Mouse (Mus musculus) liver, embryonic 11.5 days (tissue): ENCODE data around the gene Sass6. TPM values are rescaled to one million over a fixed set of nuclear protein-coding genes. Genes with fewer than 3 reads are reported as not detected.
A peak's percentile ranks its signal among the peaks of the same experiment; 100 is the strongest.
"Not testable (repeated sequence)": the region's sequence is repeated elsewhere in the genome, so short reads cannot be mapped to it uniquely, and the experiment has no call there.

Source experiments
- ATAC-seq: fragments of 200-750 bp; cut with Nextera tagmentation; replicated peaks from 2 replicates; pipeline ENCODE4 v1.8.0; 2017; ENCODE audit warnings: moderate number of reproducible peaks, mild to moderate bottlenecking, moderate TSS enrichment, moderate library complexity; ENCODE audit not compliant: low FRiP score
- DNase-seq: peaks from one replicate; pipeline ENCODE4 v3.0.0-alpha.2; 2017; ENCODE audit warnings: low spot score
- H3K27ac ChIP-seq: fragments of 300-500 bp; sonication (generic); 2 replicates; pipeline ENCODE4 v1.5.1; 2014; ENCODE audit warnings: mild to moderate bottlenecking, low read depth, low read length, control low read depth
- H3K27me3 ChIP-seq: fragments of 300-500 bp; sonication (generic); replicated peaks from 2 replicates; pipeline ENCODE4 v1.6.1; 2014; ENCODE audit warnings: low read length, mixed read lengths; ENCODE audit not compliant: control insufficient read depth, insufficient read depth
- H3K36me3 ChIP-seq: fragments of 300-500 bp; sonication (generic); 2 replicates; pipeline ENCODE4 v1.6.1; 2014; ENCODE audit warnings: mild to moderate bottlenecking, low read length, moderate library complexity, mixed read lengths; ENCODE audit not compliant: control insufficient read depth, insufficient read depth
- H3K4me1 ChIP-seq: fragments of 300-500 bp; sonication (generic); replicated peaks from 2 replicates; pipeline ENCODE4 v1.6.1; 2014; ENCODE audit warnings: low read length, mixed read lengths; ENCODE audit not compliant: control insufficient read depth, insufficient read depth
- H3K4me2 ChIP-seq: fragments of 300-500 bp; sonication (generic); 2 replicates; pipeline ENCODE4 v1.6.1; 2014; ENCODE audit warnings: mild to moderate bottlenecking, control low read depth, moderate library complexity
- H3K4me3 ChIP-seq: fragments of 300-500 bp; sonication (generic); 2 replicates; pipeline ENCODE4 v1.5.1; 2014; ENCODE audit warnings: low read depth, low read length, control low read depth
- H3K9ac ChIP-seq: fragments of 300-500 bp; sonication (generic); 2 replicates; pipeline ENCODE4 v1.6.1; 2014; ENCODE audit warnings: low read depth, low read length, control low read depth
- H3K9me3 ChIP-seq: fragments of 300-500 bp; sonication (generic); 2 replicates; pipeline ENCODE4 v1.6.1; 2016; ENCODE audit warnings: low read length, inconsistent platforms, mixed read lengths; ENCODE audit not compliant: control insufficient read depth
- WGBS: fragments of 180-500 bp; shearing (Covaris S2); extraction: QIAGEN DNeasy Blood & Tissue Kit; methylation state at CpG from one replicate; pipeline ENCODE4 v1.1.7; 2014; 5-methylcytosine and 5-hydroxymethylcytosine counted together
- polyA plus RNA-seq: library from polyadenylated mRNA; unstranded; fragments of >200 nt; fragmentation: Nextera tagmentation; extraction: Ambion mirVana; gene quantifications from 2 replicates; pipeline ENCODE4 v1.2.1, GENCODE M21; 2014

Sass6 gene
- 30.4 and 32.4 TPM in 2 replicates for polyA plus RNA-seq

DNA sequence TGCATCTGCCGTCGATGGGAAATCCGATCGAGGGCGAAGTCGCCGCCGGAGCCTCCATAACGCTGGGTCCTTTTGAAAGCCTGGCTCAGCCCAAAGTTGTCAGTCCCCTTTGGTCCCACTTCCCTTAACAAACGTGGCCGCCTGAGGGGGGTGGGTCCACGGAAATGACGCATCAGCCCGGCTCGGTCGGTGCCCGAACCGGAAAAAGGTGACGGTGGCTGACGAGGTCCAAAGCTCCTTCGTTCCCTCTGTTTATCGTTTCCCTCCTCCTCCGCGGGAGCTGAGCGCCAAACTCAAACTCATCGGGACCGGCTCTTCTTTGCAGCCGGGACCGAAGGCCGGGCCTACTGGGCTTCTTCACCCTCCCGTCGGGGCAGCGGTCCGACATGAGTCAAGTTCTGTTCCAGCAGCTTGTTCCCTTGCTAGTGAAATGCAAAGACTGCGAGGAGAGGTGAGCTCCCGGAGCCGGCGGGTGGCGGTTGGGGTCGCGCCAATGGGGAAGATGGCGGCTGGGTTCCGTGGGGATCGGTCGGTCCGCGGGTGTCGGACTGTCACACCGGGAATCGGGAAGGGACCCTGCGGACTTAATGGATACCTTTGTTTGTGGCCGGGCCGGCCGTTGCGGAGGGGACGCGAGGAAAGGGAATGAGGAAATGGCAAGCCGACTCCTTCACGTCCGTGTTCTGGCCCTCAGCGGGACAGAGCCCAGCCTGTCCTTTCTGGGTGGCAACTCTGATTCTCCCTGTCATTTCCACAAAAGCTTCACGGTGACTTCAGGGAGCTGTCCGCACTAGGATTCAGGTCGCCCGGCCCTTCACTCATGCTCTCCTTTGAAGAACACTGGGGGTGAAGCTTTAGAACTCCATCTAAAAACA lies at the start of gene Sass6:
Sass6 (plus strand) TSS at position 255 of the 875 bp plus-strand sequence.
- Histone ChIP-seq H3K9ac (peak within 1 kb of the TSS; percentile 91), H3K4me2 (peak within 1 kb of the TSS; percentile 77), H3K27ac (peak within 1 kb of the TSS; percentile 66), H3K36me3 (peaks cover 6% of the 10 kb centered on the region), H3K27me3 (no peaks in the 10 kb centered on the region), H3K4me1 (peaks cover 9% of the 10 kb centered on the region; the same call in 1 of the 2 replicates), H3K9me3 (no peaks in the 10 kb centered on the region), H3K4me3 (peak within 1 kb of the TSS; percentile 82)
- ATAC-seq = peak; percentile 94
- under 1% methylated on average over 65 of the region's 65 CpGs for WGBS
- DNase-seq = peak; percentile 95

DNA sequence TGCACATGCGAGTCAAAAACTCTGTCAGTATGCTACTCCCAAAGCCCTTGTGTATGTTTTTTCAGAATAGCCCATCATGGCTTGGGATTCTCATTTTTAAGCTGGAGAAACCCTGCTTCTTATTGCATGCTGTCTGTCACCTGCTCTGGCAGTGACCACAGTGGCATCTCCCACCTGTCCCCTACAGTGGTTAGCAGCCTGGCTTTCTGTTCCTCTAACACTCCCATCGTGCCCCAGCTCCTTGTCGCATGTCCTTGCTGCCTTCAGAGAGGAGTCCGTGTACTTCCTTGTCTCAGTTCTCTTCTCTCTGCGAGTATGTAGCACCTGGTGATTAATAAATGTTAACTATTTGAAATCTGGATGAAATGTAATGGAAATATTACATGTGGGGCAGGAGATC lies 47.4 kb upstream of the Sass6 start:
- Histone ChIP-seq H3K9ac (no peak overlapping the region), H3K27ac (no peak overlapping the region), H3K4me3 (no peak overlapping the region), H3K4me1 (peaks cover 1% of the 10 kb centered on the region; the same call in 1 of the 2 replicates), H3K4me2 (no peak overlapping the region), H3K36me3 (peaks cover 12% of the 10 kb centered on the region; the same call in 1 of the 2 replicates), H3K27me3 (no peaks in the 10 kb centered on the region), H3K9me3 (no peaks in the 10 kb centered on the region)
- ATAC-seq (no peak), DNase-seq (no peak)
- 83% methylated on average over 5 of the region's 5 CpGs for WGBS

DNA sequence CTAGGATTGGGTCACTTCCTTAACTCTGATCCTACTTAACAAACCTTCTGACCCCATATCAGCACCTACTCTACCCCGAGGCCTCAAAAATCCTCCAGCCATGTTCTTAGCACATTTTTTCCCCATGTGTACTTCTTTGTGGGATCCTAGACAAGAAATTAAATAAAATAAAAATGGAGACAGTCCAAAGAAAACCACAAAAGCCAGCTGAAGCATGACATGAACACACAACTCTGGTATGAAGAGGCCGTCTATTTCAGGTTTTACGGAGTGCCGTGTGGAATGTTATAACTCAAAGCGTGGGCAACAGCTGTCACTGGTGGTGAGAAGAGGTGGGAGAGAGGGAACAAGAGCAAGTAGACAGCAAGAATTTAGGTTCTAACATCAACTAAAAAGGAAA lies 43.4 kb upstream of the Sass6 start:
- Histone ChIP-seq H3K9ac (no peak overlapping the region), H3K27me3 (no peaks in the 10 kb centered on the region), H3K4me3 (no peak overlapping the region), H3K27ac (no peak overlapping the region), H3K36me3 (peaks cover 8% of the 10 kb centered on the region; the same call in 1 of the 2 replicates), H3K9me3 (no peaks in the 10 kb centered on the region), H3K4me2 (no peak overlapping the region), H3K4me1 (no peaks in the 10 kb centered on the region)
- 91% methylated on average over 5 of the region's 5 CpGs for WGBS
- DNase-seq (no peak), ATAC-seq (no peak)

DNA sequence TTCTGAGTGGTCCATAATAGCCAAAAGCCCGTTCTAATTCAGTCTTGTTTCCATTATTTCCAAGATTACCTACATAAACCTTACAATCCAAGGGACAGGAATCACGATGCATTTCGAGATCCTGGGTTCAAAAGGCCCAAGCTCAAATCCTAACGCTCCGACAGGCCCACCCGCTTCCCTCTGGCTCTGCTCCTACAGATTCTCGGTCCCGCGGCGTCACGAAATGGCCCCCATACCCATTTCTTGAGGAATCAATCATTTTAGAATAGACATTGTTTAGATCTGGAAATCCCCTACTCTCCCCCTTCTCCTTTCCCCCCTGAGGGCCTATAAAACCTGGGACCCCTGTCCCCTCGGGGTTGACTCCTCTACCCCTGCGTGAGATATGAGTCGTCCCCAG lies 33.5 kb upstream of the Sass6 start:
- H3K36me3 ChIP-seq, ATAC-seq, H3K4me3 ChIP-seq, H3K9ac ChIP-seq, H3K27ac ChIP-seq, H3K4me2 ChIP-seq, H3K27me3 ChIP-seq, H3K9me3 ChIP-seq, DNase-seq: not testable (repeated sequence)
- H3K4me1 ChIP-seq = peaks cover 12% of the 10 kb centered on the region
- 94% methylated on average over 13 of the region's 14 CpGs for WGBS

DNA sequence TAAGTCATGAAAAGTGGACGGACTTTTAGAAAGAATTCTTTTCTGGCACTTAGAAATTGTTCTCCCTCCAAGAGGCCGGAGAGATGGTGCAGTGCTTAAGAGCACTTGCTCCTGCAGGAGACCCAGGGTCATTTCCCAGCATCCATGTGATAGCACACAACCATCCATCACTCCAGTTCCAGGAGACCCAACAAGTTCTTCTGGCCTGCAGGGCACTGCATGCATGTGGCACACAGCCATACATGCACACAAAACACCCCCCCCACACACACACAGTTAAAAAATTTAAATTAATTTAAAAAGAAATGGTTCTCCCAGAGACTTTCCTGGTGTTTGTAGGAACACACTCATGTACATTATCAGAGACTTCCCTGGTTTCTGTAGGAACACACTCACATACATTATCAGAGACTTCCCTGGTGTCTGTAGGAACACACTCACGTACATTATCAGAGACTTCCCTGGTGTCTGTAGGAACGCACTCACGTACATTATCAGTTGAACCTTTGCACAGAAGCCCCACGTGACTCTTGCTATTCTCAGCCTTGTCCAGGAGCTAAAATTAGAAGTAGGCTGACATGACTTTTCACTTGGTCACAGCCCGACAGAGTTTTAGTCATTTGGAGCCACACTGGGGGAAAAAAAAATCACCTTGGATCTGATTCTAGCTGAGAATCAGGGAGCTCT lies 32.2 kb upstream of the Sass6 start, which contains the start of gene Lrrc39:
Lrrc39 (plus strand) TSS at position 566 of the 687 bp plus-strand sequence.
- Histone ChIP-seq H3K4me2 (peak within 1 kb of the TSS; percentile 75), H3K9me3 (peaks cover 3% of the 10 kb centered on the region; the same call in 1 of the 2 replicates), H3K36me3 (peaks cover 5% of the 10 kb centered on the region; the same call in 1 of the 2 replicates), H3K4me3 (peak within 1 kb of the TSS; percentile 50), H3K9ac (peak within 1 kb of the TSS; percentile 60), H3K27me3 (no peaks in the 10 kb centered on the region), H3K4me1 (peaks cover 12% of the 10 kb centered on the region), H3K27ac (peak within 1 kb of the TSS; percentile 91)
- DNase-seq (peak; percentile 57), ATAC-seq (peak; percentile 100)
- WGBS = 29% methylated on average over 7 of the region's 7 CpGs

DNA sequence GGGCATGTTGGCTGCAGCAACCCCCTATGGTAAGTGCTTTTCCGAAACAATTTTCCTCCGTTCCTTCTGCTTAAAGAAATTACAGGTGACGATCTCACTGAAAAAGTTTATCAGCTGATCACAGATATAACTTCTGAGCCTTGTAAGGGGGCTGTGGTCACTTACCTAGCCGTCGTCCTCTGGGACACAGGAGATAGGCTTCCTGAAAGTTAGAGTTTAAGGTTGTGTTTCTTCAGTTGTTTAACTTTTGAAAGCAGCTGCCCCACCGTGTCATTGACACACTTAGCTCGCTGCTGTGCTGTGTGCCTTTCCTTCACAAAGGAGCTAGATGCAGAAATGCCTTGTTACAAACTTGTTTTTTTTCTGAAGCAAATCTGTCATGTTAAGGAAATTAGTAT lies 31.7 kb upstream of the Sass6 start:
- Histone ChIP-seq H3K27me3 (no peaks in the 10 kb centered on the region), H3K36me3 (peaks cover 5% of the 10 kb centered on the region; the same call in 1 of the 2 replicates), H3K27ac (peak overlapping the region; percentile 91), H3K4me2 (peak overlapping the region; percentile 75), H3K4me1 (peaks cover 12% of the 10 kb centered on the region), H3K4me3 (peak overlapping the region; percentile 50), H3K9ac (peak overlapping the region; percentile 60), H3K9me3 (peaks cover 3% of the 10 kb centered on the region; the same call in 1 of the 2 replicates)
- DNase-seq (no peak), ATAC-seq (peak; percentile 64)
- WGBS = 29% methylated on average over 7 of the region's 7 CpGs

DNA sequence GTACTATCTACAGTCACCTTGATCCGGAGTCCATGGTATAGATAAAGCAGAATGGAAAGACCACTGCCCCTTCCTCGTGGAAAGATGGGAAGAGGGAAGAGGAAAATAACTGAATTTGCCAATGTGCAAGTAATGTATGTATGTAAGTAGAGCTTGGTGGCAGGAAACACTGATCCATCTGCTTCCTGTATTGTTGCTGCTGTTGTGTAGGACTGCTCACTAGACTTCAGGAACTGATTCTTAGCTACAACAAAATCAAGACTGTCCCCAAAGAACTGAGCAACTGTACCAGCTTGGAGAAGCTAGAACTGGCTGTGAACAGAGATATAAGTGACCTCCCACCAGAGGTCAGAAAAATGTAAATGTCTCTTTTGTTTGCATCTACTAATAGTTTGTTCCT lies 24.2 kb upstream of the Sass6 start:
- Histone ChIP-seq H3K36me3 (peaks cover 5% of the 10 kb centered on the region; the same call in 1 of the 2 replicates), H3K4me3 (no peak overlapping the region), H3K27me3 (no peaks in the 10 kb centered on the region), H3K9me3 (peaks cover 3% of the 10 kb centered on the region; the same call in 1 of the 2 replicates), H3K9ac (no peak overlapping the region), H3K4me1 (no peaks in the 10 kb centered on the region), H3K27ac (no peak overlapping the region), H3K4me2 (no peak overlapping the region)
- DNase-seq (no peak), ATAC-seq (no peak)
- 37% methylated on average over 2 of the region's 2 CpGs for WGBS

DNA sequence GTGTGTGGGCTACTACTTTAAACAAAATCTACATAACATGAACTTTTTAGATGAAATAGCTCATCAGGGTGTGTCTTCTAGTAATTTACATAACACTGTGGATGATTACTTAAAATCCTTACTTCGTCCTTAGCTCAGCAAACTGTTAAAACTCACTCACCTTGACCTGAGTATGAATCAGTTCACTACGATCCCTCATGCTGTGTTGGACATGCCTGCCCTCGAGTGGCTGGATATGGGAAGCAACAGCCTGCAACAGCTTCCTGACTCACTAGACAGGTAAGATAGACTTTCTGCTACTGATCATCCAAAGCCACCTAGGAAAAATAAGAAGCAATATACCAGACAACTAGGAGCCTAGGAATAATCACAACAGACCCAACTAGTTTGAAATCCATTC lies 17.5 kb upstream of the Sass6 start:
- ATAC-seq (no peak), DNase-seq (no peak)
- no peak overlapping the region for H3K4me2 ChIP-seq
- WGBS = 58% methylated on average over 3 of the region's 3 CpGs
- H3K36me3 ChIP-seq = peaks cover 10% of the 10 kb centered on the region
- no peak overlapping the region for H3K4me3 ChIP-seq
- H3K4me1 ChIP-seq = no peaks in the 10 kb centered on the region
- no peaks in the 10 kb centered on the region for H3K9me3 ChIP-seq
- no peak overlapping the region for H3K9ac ChIP-seq
- no peak overlapping the region for H3K27ac ChIP-seq
- no peaks in the 10 kb centered on the region for H3K27me3 ChIP-seq
